Mouse (Mus musculus) cerebellum, postnatal 10 days (tissue): ENCODE results near the gene Gss.

Experiments
- DNase-seq, 2 experiments: peaks; one replicate each; pipeline ENCODE4 v3.0.0; 2021; ENCODE audit warnings: mixed read lengths in 2 of 2

Gss gene

GRCm38 (mm10) chr2:155513543-155513942, 79.1 kb downstream of the Gss start:
- peak; percentile 46 to 59 for DNase-seq
